Mouse (Mus musculus) layer of hippocampus, postnatal 14 days (tissue): ENCODE data around the gene Fam114a1. TPM values are rescaled to one million over a fixed set of nuclear protein-coding genes. Genes with fewer than 3 reads are reported as not detected.

ENCODE experiments used
- DNase-seq, 2 experiments: peaks; one replicate each; pipeline ENCODE4 v3.0.0; 2021 to 2022; ENCODE audit warnings: low spot score in 2 of 2, mixed read lengths in 1 of 2
- long read RNA-seq, 2 experiments: library from polyadenylated mRNA; stranded (forward); transcript quantifications; one replicate each; pipeline ENCODE4 v2.0.0; 2021
- total RNA-seq, 2 experiments: library from RNA; stranded (reverse); gene quantifications; 2 replicates each; pipeline ENCODE4 v1.2.3; 2021

The Fam114a1 gene
- total RNA-seq: 1 to 10 TPM; 4.6 to 6.0 TPM
- long read RNA-seq, experiment 1, partial matches to known transcripts: 0 of 1 reads
- long read RNA-seq, experiment 1, other reads (novel, unspliced or antisense): 0 of 1 reads
- long read RNA-seq, experiment 2, partial matches to known transcripts: 0 of 1 reads
- long read RNA-seq, experiment 2, other reads (novel, unspliced or antisense): 0 of 1 reads

- no peak for DNase-seq
Observed at GRCm38 (mm10) chr5:64969861-64970771, at the start of gene Fam114a1. Fam114a1 (plus strand) TSS chr5:64970071.

GRCm38 (mm10) chr5:64922891-64923381 lies 46.9 kb upstream of the Fam114a1 start:
- DNase-seq: no peak

- no peak for DNase-seq
Observed at GRCm38 (mm10) chr5:64932215-64932614, 37.7 kb upstream of the Fam114a1 start.

GRCm38 (mm10) chr5:64932775-64933174 lies 37.1 kb upstream of the Fam114a1 start:
- DNase-seq: no peak

- DNase-seq: peak; percentile 24 to 25
Observed at GRCm38 (mm10) chr5:64951486-64951885, 18.4 kb upstream of the Fam114a1 start.

- DNase-seq: no peak
Observed at GRCm38 (mm10) chr5:64954931-64955330, 14.9 kb upstream of the Fam114a1 start.

- DNase-seq: no peak
Observed at GRCm38 (mm10) chr5:64958991-64959842, 10.7 kb upstream of the Fam114a1 start.

GRCm38 (mm10) chr5:64959843-64960230 lies 10.0 kb upstream of the Fam114a1 start, which contains the start of gene Tlr6:
Tlr6 (minus strand) TSS chr5:64960097.
- peak in 1 of 2 experiments; percentile 62 for DNase-seq

- no peak for DNase-seq
Observed at GRCm38 (mm10) chr5:64960857-64961391, 8.9 kb upstream of the Fam114a1 start.

GRCm38 (mm10) chr5:64963271-64963670 lies 6.6 kb upstream of the Fam114a1 start:
- DNase-seq: no peak

- DNase-seq: no peak
Observed at GRCm38 (mm10) chr5:64963735-64964134, 6.1 kb upstream of the Fam114a1 start.

- no peak for DNase-seq
Observed at GRCm38 (mm10) chr5:64968961-64969860, 660 bp upstream of the Fam114a1 start.

GRCm38 (mm10) chr5:64975121-64975520 lies 5.2 kb downstream of the Fam114a1 start:
- DNase-seq: no peak

- no peak for DNase-seq
Observed at GRCm38 (mm10) chr5:64977128-64977527, 7.3 kb downstream of the Fam114a1 start.

GRCm38 (mm10) chr5:64985971-64986370 lies 16.1 kb downstream of the Fam114a1 start:
- no peak for DNase-seq

GRCm38 (mm10) chr5:64989940-64990339 lies 20.1 kb downstream of the Fam114a1 start:
- DNase-seq: no peak

GRCm38 (mm10) chr5:64992540-64992939 lies 22.7 kb downstream of the Fam114a1 start:
- DNase-seq: peak; percentile 22 to 31

GRCm38 (mm10) chr5:64995408-64995807 lies 25.5 kb downstream of the Fam114a1 start:
- no peak for DNase-seq

GRCm38 (mm10) chr5:65002940-65003824 lies 33.3 kb downstream of the Fam114a1 start:
- DNase-seq: peak in 1 of 2 experiments; percentile 57
